Mouse (Mus musculus) thymus, adult 2 months (tissue): ENCODE results near the gene Spta1.

Experiments
- CTCF ChIP-seq: fragments of 200-500 bp; IDR thresholded peaks from 2 replicates; pipeline ENCODE4 v1.5.1; 2012; ENCODE audit warnings: mild to moderate bottlenecking, control low read depth, low read length, moderate library complexity, borderline replicate concordance; ENCODE audit not compliant: control insufficient read depth, poor library complexity, insufficient read depth; ENCODE audit errors: extremely low read depth
- POLR2A ChIP-seq: fragments of 200-500 bp; IDR thresholded peaks from 2 replicates; pipeline ENCODE4 v1.6.1; 2012; ENCODE audit warnings: mild to moderate bottlenecking, low read length, control low read depth, moderate library complexity; ENCODE audit not compliant: control insufficient read depth, poor library complexity, insufficient read depth; ENCODE audit errors: extremely low read depth

DNA sequence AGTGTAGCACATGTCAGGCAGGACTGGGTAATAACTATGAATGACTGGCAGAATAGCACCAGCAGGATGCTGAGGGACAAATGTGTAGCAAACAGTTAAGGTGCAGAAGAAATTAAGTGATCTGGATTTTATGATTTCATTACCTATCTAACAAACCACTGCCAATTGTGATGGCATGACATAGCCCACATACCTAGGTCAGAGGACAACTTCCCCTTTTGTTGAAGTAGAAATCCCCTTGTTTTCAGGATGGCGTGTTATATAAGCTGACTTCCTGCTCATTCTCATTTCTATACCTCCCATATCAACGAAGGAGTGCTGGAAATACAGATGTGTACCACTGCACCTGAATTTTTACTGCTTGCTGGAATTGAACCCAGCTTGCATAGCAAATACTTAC, 31.2 kb upstream of the Spta1 start:
- no peak for TF ChIP-seq POLR2A
- no peak for TF ChIP-seq CTCF
